Mouse (Mus musculus): ENCODE data around the gene Cpa2. TPM values are rescaled to one million over a fixed set of nuclear protein-coding genes. Genes with fewer than 3 reads are reported as not detected.

Gene Cpa2
- polyA plus RNA-seq, 1 experiment: 1.3 TPM

DNA sequence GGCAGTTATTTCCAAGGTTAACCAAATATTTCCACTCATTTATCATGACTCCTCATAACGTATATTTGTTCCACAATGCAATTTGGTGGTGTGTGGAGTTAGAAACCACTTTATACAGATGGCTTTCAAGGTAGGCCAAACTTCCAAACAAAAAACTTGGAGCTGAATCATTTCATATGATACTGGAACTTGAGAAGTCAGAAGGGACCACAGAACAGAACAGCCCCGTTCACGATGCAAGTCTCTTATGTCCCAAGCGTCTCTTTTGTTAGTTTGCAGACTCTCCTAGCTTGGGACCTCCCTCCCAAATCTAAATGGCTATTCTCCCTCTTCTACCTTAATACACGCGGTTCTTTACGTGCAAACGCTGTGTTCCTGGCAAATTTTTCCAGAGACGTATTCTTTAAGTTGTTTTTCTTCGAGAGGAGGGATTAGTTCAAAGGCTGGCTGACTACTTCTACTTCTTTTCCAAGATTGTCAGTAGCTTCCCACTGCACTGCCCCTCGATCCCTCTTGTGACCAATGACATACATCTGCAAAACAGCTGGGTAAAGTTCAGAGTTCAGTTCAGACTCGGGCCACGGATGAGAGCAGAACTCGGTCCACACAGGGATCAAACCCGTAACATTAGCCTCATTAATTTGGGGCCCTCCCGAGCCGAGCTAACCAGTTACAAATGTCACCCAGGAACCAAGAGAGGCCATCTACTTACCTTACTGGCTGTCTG lies 35.3 kb downstream of the Cpa2 start:
- DNase-seq (ENCODE audit: low read depth): no peak

GRCm38 (mm10) chr6:30579961-30580840 lies 38.8 kb downstream of the Cpa2 start:
- no peak for DNase-seq (ENCODE audit: low read depth)

DNA sequence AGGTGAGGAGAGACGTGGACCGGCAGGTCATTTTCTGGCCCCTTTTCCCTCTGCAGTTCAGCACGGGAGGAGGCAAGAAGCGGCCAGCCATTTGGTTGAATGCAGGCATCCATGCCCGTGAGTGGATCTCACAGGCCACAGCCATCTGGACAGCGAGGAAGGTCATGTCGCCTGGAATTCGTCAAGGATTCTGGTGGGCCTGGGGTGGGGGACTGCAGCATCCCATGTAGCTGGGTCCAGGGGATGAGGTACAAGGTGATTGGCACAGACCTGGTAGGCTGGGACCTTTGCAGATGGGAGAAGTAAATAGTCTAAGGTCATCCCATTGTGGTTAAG lies 39.4 kb downstream of the Cpa2 start:
- DNase-seq (ENCODE audit: low read depth): no peak

DNA sequence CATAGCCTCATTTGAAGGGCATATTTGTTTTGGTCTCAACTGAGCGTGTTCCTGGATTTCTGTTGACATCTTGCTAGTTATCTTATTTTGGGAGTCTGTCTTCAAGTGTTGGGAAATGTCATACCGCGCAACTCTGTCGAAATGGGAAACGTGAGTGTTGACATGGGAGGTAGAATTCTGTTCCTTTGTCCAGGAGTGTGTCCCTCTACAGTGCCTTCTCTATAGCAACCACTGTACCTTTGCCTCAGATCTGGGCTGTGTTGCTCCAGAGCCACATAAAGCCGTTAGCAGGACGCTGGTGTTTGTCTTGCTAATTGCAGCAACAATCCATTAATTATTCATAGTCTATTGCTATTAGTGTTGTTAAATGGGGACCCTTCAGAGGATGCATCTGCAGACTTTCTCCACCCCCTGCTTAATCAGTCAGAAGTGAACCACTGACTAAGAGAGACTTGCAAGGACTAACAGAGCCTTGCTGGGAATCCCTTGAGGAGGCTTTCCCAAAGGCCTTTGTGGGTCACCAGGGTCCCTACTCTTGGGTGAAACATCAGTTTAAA lies 45.6 kb downstream of the Cpa2 start:
- DNase-seq (ENCODE audit: low read depth): no peak

DNA sequence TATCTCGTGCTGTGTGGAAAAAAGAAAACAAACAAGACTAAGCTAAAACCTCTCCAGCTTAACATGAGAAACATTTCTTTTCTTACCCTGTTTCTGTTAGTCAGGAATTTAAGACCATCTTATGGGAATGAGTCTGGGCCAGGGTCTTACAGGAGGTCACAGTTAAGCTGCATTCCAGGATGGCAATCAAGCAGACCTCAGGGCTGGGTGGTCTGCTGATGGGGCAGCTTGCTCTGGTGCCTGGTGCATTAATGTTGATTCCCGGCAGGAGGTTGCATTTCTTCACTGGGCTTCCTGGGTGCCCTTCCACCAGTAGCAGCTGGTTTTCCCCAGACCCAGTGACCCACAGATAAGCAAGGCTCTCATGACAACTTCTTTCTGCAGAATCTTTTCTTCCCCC lies 48.4 kb downstream of the Cpa2 start:
- DNase-seq (ENCODE audit: low read depth): no peak

DNA sequence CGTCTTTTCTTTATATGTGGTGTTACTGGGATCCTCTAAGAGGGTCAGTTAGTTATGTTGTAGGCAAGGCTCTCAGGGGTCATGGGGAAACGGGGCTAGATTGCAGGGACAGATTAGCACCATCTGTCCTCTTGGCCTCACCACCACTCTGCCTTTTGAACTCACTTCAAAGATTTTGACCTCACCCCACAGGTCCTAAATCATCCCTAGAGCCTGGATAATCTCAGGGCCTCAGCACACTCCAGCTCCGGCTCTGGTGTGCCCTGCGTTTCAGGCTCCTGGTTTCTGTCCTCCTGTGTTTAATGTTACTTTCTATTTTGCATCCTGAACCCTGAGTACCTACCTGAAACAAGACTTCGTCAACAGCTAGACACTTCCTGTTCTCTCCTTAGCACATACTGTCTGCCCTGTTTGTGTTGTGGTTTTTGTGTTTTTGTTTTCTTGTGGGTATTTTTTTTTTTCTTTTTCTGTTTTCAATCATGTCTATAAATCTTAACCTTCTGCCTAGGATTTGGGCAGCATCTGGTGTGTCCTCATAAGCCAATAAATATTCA lies 50.5 kb downstream of the Cpa2 start:
- no peak for DNase-seq (ENCODE audit: low read depth)

DNA sequence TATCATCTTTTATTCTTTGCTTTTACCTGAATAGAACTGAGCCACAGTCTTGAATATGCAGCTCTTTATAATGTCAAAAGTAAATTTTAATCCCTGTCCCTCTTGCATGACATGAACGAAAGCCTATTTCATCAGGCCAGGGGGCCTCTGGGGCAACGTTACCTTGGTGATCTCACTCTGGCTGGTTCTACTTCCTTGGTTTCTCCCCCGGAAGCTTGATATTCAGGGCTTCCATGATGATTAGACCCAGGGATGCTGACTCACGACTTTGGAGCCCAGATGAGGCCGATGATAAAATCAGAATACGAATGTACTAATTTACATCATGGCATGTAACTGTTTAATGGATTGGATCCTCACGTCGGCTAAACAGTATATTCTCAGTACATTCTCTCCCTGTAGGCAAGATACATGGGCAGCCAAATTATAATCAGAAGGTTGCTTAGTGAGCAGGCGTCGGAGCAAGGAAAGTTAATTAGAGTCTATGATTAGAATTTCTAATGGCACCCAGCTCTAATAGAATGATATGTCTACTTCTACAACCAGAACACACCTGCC lies 51.1 kb downstream of the Cpa2 start:
- no peak for DNase-seq (ENCODE audit: low read depth)

GRCm38 (mm10) chr6:30594364-30594763 lies 53.0 kb downstream of the Cpa2 start:
- no peak for DNase-seq (ENCODE audit: low read depth)

DNA sequence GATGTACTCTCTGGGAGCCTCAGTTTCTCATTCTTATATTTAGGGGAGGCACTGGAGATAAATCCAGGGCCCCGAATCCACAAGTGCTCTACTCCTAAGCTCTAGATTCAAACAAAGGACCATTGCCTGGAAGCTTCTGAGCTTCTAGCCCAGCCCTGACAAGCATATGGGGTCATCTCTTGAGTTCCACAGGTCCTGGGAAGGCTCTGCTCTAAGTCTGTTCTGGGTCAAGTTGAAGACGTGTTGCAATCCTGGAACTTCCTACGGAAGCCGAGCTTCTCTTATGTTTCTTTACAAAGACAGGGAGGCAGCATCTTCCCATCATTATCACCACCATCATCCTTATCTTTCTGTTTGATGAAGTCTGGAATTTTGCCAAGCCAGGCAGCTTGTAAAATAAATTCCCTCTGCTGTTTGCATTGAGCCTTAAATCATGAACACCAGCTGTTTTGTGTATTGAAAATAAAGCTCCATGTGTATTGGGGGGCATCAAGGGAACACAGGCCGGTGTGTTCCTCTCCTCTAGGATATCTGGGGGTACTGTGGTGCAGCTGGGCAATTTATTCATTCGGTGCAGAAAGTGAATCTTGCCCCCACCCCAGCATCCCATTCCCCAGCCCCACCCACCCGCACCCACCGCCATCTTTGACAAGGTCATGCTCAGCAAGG lies 55.0 kb downstream of the Cpa2 start:
- DNase-seq (ENCODE audit: low read depth): no peak

DNA sequence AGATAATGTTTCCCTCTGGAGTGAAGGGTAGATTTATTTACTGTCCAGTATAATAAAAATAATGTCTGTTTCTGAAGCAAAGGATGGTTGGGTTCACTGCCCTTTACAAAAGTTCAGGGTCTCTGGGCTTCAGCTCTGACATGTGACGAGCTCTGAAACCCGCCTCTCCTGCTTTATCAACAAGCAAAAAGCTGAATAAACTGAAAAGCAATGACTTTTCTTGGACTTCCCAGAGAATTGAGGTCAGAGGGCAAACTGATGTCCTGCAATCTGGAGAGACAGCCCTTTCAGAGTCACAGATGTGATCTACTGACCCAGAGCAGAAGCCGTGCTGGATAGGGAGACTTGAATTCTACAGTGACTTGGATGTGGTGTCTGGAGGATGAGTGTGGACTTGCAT lies 58.7 kb downstream of the Cpa2 start:
- no peak for DNase-seq (ENCODE audit: low read depth)

GRCm38 (mm10) chr6:30600995-30601394 lies 59.6 kb downstream of the Cpa2 start:
- DNase-seq (ENCODE audit: low read depth): no peak

DNA sequence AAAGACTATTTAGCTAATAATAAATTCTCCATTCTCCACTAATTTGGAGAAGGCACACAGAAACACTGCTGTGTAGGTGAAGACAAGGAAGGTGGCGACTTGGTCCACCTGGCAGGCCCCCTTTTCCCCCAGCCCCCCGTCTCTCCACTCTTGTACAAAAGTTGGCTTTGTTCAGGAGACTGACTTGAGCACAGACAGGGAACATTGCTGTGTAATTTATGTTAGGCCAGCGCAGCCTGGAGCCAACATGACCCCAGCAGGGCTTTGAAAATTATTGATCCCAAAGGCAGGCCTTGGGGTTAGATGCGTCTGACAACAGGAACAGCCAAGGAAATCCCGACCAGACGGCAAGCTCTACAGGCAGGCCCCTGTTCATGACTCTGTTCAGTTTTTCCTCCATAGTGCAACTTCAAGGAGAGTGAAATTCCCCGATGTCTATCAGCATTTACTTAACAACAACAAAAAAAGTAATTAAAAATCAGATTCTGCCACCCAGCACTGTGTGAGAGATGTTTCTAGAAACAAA lies 63.0 kb downstream of the Cpa2 start:
- no peak for DNase-seq (ENCODE audit: low read depth)

GRCm38 (mm10) chr6:30605111-30605510 lies 63.7 kb downstream of the Cpa2 start:
- DNase-seq (ENCODE audit: low read depth): no peak

DNA sequence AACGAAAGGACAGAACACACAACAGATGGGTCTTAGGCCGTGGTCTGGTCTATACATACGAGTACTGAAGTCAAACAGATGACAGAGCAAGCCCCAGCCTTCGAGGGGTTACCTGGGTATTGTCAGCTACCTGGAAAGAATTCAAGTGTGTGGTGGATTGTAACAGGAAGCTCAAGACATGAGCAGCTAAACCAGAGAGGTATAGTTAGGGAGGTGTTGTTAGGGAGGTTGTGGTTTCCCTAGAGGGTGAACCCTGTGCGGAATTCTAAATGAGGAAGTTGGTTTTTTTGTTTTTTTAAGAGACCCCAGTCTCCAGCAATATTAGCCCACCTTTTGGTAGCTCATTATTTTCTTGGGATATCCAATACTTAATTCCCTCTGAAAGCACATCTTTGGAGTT lies 64.3 kb downstream of the Cpa2 start:
- DNase-seq (ENCODE audit: low read depth): no peak

GRCm38 (mm10) chr6:30610710-30611109 lies 69.3 kb downstream of the Cpa2 start, which contains the start of gene Cpa5:
Gene Cpa5 (plus strand): TSS chr6:30611010.
- no peak for DNase-seq (ENCODE audit: low read depth)

DNA sequence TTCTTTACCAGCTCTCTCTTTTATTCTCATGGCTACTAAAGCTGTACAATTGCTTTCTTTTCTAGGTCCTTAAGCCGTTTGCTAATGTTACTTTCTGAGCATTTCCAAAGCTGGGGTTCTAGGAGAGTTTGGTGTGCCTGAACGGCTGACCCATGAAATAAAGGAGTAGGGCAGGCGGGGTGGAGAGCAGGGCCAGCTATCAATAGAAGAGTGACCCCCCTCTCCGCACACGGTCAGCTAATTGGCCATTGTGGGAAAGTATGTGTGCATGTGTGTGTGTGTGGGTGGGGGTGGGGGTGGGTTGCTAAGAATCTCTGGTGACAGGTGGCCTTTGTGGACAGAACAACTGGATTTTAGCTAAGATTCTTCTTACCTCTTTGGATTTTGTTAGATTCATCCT lies 69.8 kb downstream of the Cpa2 start:
- DNase-seq (ENCODE audit: low read depth): no peak

Other genes with a start within 250 kb of the Cpa2 start
- 39.8 and 50.9 TPM in 2 replicates for gene Ube2h, start 237.0 kb upstream of the Cpa2 start, polyA plus RNA-seq (2012; rRNA removed)
- 12.1 and 12.5 TPM in 2 replicates for gene Zc3hc1, start 150.6 kb upstream of the Cpa2 start, polyA plus RNA-seq (2012; rRNA removed)
- gene Klhdc10, start 139.7 kb upstream of the Cpa2 start, polyA plus RNA-seq (2012; rRNA removed): 28.4 and 34.6 TPM in 2 replicates
- gene Tmem209, start 31.8 kb upstream of the Cpa2 start, polyA plus RNA-seq (2012; rRNA removed): 32.4 and 47.0 TPM in 2 replicates
- 0.09 and 0.27 TPM in 2 replicates for gene Ssmem1, start 31.7 kb upstream of the Cpa2 start, polyA plus RNA-seq (2012; rRNA removed)
- not detected in 2 replicates for gene Cpa4, start 26.8 kb downstream of the Cpa2 start, polyA plus RNA-seq (2012; rRNA removed)
- gene Cpa5, start 69.4 kb downstream of the Cpa2 start, polyA plus RNA-seq (2012; rRNA removed): 0.20 and 0.41 TPM in 2 replicates
- gene Cpa1, start 97.6 kb downstream of the Cpa2 start, polyA plus RNA-seq (2012; rRNA removed): 0.22 and 2.3 TPM in 2 replicates
- gene Cep41, start 152.2 kb downstream of the Cpa2 start, polyA plus RNA-seq (2012; rRNA removed): 13.9 and 16.4 TPM in 2 replicates
- 268 and 948 TPM in 2 replicates for gene Mest, start 182.0 kb downstream of the Cpa2 start, polyA plus RNA-seq (2012; rRNA removed)

Data from gonadal fat pad, adult 2 months (tissue).